Mouse (Mus musculus): Measurements from ENCODE around the gene Vmn1r214.

Vmn1r214 gene

GRCm38 (mm10) chr13:23030118-23030517 lies at the start of gene Vmn1r214:
Vmn1r214 (plus strand) TSS chr13:23030418.
- DNase-seq: no peak

- DNase-seq: no peak
Observed at GRCm38 (mm10) chr13:22990214-22990891, 39.9 kb upstream of the Vmn1r214 start.

GRCm38 (mm10) chr13:22992178-22992700 lies 38.0 kb upstream of the Vmn1r214 start:
- no peak for DNase-seq

- DNase-seq: no peak
Observed at GRCm38 (mm10) chr13:22992721-22993120, 37.5 kb upstream of the Vmn1r214 start.

- DNase-seq: no peak
Observed at GRCm38 (mm10) chr13:23007356-23007755, 22.9 kb upstream of the Vmn1r214 start, which contains the start of gene Vmn1r213. Vmn1r213 (plus strand) TSS chr13:23007656.

- no peak for DNase-seq
Observed at GRCm38 (mm10) chr13:23018158-23018557, 12.1 kb upstream of the Vmn1r214 start.

- no peak for DNase-seq
Observed at GRCm38 (mm10) chr13:23024812-23025211, 5.4 kb upstream of the Vmn1r214 start.

- no peak for DNase-seq
Observed at GRCm38 (mm10) chr13:23057778-23058177, 27.6 kb downstream of the Vmn1r214 start.

GRCm38 (mm10) chr13:23067725-23068124 lies 37.5 kb downstream of the Vmn1r214 start, which contains the start of gene Vmn1r215:
Vmn1r215 (plus strand) TSS chr13:23068025.
- no peak for DNase-seq

GRCm38 (mm10) chr13:23069312-23069711 lies 39.1 kb downstream of the Vmn1r214 start:
- no peak for DNase-seq
